Mouse (Mus musculus) lung, postnatal 25 days (tissue): Measurements from ENCODE around the gene Lrrc4.

Source experiments
- DNase-seq: peaks from one replicate; pipeline ENCODE4 v3.0.0; 2022; ENCODE audit warnings: low spot score

Gene Lrrc4

GRCm38 (mm10) chr6:28831011-28831853, at the start of gene Lrrc4:
TSS of gene Lrrc4 (minus strand) at chr6:28831747.
- no peak for DNase-seq

DNA sequence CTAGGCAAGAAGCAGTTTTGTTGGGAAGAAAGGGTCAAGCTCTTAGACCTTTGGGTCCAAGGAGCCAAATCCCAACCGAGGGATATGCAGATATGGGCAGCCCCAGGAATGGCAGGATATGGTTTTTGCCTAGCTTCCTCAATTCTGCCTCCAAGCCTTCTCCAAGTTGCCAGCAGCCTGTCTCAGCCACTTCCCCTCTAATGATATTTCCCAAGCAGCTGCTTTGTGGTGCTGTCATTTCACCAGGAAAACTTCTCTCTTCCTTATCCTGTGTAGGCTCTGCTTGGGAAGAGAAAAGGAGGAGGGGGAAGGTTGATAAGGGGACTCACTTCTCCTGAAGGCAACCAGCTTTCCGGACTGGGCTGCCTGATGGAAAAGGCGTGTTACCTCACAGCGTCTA, 49.4 kb upstream of the Lrrc4 start:
- no peak for DNase-seq

GRCm38 (mm10) chr6:28879315-28879714, 47.8 kb upstream of the Lrrc4 start:
- DNase-seq = no peak

DNA sequence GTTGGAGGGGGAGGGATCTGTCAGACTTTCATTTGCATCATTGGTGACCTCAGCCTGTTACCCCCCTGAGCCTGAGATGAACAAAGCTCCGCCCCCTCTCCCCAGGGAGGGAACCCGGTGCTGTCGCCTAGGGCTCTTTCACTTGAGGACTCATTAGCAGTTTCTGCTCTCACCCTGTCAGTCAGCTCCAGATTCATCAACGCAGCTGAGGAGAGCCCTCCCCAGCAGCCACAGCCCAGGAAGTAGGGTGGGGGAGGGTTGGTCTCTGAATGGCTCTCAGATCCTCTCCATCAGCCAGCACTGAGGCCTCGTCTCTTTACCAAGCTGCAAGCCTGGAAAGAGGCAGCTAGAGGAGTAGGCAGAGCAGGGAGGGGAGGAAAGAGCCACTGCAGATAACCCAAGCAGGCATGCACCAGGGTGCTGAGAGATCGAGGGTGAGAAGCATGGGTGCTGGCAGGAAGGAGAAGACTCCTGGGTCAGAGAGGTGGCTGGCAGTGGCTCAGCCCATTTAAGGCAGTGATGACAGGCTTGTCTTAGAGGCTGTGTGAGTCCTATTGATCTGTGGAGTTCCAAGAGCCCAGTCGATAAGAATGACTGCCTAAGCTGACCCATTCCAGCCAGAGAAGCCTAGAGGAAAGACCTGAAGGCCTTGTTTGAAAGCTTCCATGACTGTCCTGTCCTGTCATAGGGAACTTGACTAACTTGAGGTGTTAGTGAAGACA, 46.6 kb upstream of the Lrrc4 start:
- no peak for DNase-seq

- DNase-seq = no peak
These were observed 44.9 kb upstream of the Lrrc4 start for GRCm38 (mm10) chr6:28876492-28876891.

DNA sequence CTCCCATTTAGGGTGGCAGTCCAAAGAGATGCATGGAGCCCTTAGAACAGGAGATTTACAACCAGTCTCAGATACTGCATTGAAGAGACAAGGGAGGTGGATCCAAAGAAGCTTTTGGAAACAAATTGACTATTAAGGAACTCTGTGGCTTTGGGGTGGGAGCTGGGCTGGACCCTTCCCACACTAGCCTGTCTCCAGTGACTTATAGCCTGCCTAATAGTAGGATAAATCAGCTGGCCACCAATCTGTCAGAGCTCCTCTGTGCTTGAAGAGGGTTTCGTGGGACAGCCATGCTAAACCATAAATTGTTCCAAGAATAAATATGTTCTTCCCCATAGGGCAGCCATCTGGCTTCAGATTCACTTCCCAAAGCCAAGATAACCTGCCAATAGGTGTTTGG, 43.8 kb upstream of the Lrrc4 start:
- DNase-seq = no peak

GRCm38 (mm10) chr6:28874759-28875158, 43.2 kb upstream of the Lrrc4 start:
- no peak for DNase-seq

GRCm38 (mm10) chr6:28874053-28874452, 42.5 kb upstream of the Lrrc4 start:
- no peak for DNase-seq

GRCm38 (mm10) chr6:28872421-28872795, 40.9 kb upstream of the Lrrc4 start:
- no peak for DNase-seq

DNA sequence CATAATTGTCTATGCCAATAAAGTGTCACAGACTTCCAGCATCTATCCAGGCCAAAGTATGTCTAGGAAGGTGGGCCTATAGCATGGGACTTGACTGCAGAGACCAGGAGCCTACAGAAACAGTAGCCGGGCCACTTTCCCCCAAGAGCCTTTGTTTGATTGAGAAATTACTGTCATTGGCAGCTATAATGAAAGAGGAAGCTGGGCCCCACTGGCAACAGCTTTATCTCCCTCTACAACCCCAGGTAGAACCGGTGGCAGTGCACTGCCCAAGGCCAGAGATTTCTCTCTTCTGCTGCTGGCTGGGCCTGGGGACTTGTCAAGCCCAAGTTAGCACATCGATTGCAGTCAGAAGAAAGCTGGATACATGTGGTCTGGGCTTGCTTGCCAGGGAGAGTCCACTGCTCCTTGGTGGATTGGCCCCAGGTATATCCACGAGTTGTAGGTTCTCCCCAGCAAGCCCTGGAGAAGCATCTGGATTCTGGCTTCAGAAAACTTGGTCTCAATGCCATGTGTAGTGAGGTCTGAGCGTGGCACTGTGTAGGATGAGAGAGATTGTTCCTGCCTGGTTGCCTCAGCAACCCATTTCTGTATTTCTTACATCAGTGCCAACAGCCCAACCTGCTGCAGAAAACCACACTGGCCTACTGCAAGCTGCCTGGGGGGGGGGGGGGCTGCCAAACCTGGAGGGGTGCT, 40.3 kb upstream of the Lrrc4 start:
- DNase-seq = no peak

DNA sequence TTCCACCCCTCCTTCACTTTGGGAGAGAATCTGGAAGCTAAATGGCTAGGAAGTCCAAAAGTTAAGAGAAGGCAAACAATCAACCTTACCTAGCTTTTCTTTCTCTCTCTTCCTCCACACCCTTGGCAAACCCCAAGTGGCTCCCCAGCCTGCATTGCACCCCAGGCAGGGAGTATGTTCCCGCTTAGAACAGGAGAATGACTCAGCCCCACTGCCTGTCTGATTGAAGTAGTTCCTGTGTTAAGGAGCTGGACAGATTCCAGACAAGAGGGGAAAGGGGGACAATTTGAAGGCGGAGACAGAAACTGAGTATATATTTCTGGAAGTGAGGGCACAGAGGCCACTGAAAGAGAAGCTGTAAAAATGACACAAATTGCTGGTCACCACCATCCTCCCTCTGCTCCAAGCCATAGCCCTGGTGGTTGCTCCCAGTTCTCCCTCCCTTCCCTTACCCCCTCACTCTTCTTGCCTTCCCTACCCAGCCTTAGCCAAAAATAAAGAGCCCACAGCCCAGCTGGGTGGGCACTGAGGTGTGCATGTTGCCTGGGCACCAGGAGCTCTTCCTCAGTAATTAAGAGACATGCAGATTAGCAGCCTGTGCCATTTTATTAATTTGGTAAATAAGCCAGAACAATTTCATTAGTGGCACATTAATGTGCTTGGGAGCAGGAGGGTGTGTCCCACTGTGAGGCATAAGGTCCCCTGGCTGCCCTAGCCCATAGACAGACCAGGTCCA, 36.1 kb upstream of the Lrrc4 start:
- peak; percentile 35 for DNase-seq

DNA sequence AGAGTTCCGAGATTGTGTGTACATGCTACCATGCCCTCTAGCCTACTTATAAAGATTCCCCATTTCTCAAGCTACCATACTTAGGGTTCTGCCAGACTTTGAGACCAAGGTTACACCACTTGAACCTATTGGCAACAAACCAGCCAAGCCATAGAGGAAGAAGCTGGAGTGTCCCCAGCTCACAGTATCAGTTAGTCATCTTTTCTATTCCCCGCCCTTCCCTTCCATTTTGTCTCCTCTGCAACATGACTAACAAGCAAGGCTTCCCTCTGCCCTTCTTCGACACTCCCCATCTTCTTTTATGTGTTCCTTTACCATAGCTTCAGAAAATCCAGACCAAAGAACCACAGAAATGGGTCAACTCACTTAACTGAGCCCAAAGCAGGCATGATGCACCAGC, 34.7 kb upstream of the Lrrc4 start:
- DNase-seq = no peak

GRCm38 (mm10) chr6:28865112-28865511, 33.6 kb upstream of the Lrrc4 start:
- no peak for DNase-seq

GRCm38 (mm10) chr6:28864684-28865083, 33.1 kb upstream of the Lrrc4 start:
- DNase-seq = peak; percentile 36

DNA sequence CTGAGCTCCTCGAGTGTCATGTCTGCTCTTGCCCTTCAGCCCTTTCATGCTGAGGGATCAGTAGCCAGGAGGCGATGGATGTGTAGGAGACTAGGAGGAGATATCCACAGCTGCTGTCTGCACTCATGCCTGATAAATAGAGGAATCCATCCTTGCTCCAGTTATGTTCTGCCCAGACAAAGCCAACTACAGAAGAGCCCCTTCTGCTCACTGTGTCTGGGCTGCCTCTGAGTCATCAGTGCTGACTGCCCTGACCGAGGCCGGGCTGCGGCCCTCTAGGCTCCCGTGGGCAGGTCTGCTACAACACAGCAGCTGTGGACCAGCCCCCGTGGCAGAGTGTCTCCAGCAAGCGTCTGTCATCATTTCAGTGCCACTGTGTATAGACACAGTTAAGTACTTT, 30.8 kb upstream of the Lrrc4 start:
- no peak for DNase-seq

- DNase-seq = no peak
These were observed 29.4 kb upstream of the Lrrc4 start for GRCm38 (mm10) chr6:28860922-28861321.

DNA sequence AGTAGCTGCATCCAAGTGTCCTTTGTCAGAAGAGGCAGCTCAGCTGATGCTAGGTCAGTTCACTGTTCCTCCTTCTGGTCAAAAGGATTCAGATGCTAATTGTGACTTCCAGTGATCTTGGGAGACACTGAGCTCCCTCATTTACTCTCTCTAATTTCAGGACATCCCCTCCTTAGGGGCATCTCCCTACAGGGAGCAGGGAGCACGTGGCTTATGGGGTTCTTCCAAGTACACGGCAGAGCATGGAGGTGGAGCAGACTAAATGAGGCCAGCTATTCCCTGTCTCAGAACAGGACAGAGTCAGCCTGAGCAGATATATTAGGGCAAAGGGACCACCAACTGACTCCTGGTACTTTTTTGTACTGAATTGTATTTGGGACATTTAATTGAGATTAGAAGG, 28.9 kb upstream of the Lrrc4 start:
- DNase-seq = no peak

DNA sequence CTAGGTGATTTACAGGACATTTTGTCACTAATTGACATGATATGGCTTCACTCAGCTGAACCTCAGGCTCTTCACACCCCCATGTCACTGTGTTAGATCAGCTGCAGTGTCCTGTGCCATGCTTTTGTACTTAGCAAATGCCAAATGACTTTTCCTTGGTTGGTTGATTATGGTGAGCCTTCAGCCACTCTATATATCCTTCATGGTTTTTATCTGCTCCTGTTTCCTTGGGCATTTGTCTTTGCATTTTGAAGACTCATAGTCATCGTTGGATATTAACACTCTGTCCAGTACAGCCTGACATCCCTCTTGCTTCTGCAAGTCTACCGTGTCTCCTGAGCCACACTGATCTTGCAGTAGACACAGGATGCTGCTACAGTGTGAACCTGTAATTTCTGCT, 27.5 kb upstream of the Lrrc4 start:
- no peak for DNase-seq

- DNase-seq = peak; percentile 23
These were observed 25.9 kb upstream of the Lrrc4 start for GRCm38 (mm10) chr6:28857198-28858180.

GRCm38 (mm10) chr6:28856789-28857188, 25.2 kb upstream of the Lrrc4 start:
- DNase-seq = no peak

- no peak for DNase-seq
These were observed 23.9 kb upstream of the Lrrc4 start for GRCm38 (mm10) chr6:28855442-28855841.
